Mouse (Mus musculus): Measurements from ENCODE around the gene 6430571L13Rik.
A peak's percentile ranks its signal among the peaks of the same experiment; 100 is the strongest.

DNA sequence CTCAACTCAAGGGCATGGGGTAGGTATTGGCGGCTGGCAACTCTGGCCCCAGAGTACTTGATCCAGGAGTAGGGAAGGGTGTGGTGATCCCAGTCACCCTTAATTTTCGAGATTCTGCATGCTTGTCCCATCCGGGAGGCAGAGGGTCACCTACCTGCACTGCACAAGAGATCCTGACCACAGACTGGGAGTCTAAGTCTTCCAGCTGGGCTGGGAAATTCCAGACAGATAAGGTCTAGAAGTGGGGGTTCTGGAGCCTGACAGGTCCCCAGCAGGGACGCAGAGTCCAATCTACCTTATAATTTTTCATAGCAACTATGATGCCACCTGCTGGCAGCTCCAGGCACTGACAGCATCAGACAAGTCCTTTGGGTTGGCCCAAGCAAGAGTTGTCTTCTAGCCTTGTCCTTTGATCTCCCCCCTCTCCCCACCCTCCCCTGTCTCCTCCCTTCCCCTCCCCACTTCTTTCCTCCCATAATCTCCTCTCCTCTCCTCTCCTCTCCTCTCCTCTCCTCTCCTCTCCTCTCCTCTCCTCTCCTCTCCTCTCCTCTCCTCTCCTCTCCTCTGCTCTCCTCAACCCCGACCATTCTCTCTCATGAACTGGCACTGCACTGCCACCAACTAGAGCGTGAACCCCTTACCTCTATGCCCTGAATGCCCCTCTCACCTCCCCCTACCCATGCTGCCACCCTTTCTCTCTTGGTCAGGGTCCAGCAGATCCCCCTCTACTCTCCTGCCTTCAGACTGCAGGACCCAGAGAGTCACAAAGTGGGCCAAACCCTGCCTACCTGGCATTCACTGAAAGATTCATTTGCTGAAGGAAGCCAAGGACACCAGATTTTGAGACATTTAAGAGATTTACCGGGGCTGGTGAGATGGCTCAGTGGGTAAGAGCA, 15.7 kb downstream of the 6430571L13Rik start:
- TF ChIP-seq POLR2A (IDR thresholded peaks at IDR 0.05; ENCODE audit: low read depth, low read length) (no peak), CTCF (conservative IDR thresholded peaks at IDR 0.05 in 1 of 2, IDR thresholded peaks at IDR 0.05 in 1 of 2; ENCODE audit: low read depth in 2 of 2, low read length in 2 of 2) (peak; percentile 55 to 85; a peak in 3 of 4 replicates), POLR2AphosphoS2 (IDR thresholded peaks at IDR 0.05; ENCODE audit: low read depth, low read length) (no peak), EP300 (IDR thresholded peaks at IDR 0.05; ENCODE audit: low read length) (no peak), USF1 (IDR thresholded peaks at IDR 0.05; ENCODE audit: low read depth, low read length) (no peak), PAX5 (IDR thresholded peaks at IDR 0.05; ENCODE audit: low read length) (no peak), KAT2A (IDR thresholded peaks at IDR 0.05; ENCODE audit: insufficient replicate concordance, low read length) (no peak), JUND (conservative IDR thresholded peaks at IDR 0.05; ENCODE audit: low read depth, low read length) (no peak), E2F4 (IDR thresholded peaks at IDR 0.05; ENCODE audit: insufficient replicate concordance, low read depth, low read length) (no peak), RAD21 (IDR thresholded peaks at IDR 0.05; ENCODE audit: low read depth, low read length) (peak; percentile 68), BHLHE40 (IDR thresholded peaks at IDR 0.05; ENCODE audit: low read depth, low read length) (no peak), IRF4 (IDR thresholded peaks at IDR 0.05; ENCODE audit: low read depth, low read length) (no peak)

All from CH12.LX (cell line).